Mouse (Mus musculus) urinary bladder, postnatal 10 days (tissue): ENCODE data around the gene Retreg1.
"Not testable (repeated sequence)": the region's sequence is repeated elsewhere in the genome, so short reads cannot be mapped to it uniquely, and the experiment has no call there.

Source experiments
- DNase-seq: peaks from one replicate; pipeline ENCODE4 v3.0.0; 2022; ENCODE audit warnings: low spot score

Retreg1 gene

DNA sequence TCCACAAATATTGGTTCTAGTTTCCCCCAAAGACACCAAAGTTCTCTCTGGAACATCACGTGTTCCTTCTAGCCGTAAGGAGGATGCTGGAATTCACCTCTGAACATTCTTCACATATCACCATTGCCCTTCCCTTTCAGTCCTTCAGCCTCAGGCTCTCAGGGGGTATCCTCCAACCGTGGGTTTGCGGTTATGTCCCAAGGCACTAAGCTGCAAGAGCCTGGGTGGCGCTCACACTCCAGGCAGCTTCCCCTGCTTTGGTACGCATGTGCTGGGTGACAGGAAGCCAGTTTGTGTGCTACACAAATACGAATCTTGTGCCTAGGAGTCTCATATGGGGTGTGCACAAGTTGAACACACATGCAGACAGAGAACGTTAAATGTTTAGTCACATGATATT is 104.4 kb downstream of the Retreg1 start:
- DNase-seq, result no peak

- no peak for DNase-seq
Measured at GRCm38 (mm10) chr15:25948257-25949223, 105.6 kb downstream of the Retreg1 start.

DNA sequence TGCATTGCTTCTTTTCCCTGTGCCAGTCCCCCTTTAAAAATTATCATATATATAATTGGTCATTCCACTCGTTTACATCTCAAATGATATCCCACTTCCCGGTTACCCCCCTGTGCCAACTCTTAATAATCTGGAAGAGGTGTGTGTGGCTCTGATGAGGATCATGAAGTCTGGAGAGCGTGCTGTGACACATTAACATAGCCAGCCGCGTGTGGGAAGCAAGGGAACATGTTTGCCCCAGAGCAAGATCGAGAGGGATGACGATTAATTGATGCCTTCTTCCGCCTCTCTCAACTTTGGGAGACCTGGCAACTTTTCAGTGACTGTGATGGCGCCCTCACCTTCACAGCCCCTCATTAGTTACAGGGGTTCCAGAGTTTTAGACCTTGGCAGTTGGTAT is 106.7 kb downstream of the Retreg1 start:
- DNase-seq, result no peak

DNA sequence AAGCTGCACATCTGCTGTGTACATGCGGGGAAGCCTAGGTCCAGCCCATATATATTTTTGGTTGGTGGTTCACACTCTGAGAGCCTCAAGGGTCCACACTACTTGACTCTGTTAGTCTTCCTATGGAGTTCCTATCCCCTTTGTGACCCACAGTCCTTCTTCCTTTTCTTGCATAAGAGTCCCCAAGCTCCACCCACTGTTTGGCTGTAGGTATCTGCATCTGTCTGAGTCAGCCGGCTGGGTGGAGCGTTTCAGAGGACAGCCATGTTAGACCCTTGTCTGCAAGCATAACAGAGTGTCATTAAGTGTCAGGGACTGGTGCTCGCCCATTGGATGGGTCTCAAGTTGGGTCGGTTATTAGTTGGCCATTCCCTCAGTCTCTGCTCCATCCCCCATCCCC is 107.6 kb downstream of the Retreg1 start:
- no peak for DNase-seq

DNA sequence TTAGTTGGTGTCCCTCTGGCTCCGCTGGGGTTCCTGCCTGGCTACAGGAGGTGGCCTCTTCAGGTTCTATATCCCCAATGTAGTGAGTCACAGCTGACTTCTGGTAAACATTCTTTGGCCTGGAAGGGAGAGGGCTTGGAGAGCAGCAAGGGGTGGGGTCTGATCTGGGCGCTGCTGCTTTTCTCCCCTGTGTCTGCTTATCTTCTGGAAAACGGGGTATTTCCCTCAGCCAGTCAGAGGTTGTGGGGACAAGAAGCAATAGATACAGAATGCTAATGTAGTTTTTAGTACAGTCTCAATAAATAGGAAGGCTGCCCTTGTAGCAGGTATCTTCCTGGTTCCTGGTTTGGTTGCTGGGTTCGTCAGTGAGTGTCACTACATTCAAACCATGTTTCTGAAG is 108.1 kb downstream of the Retreg1 start:
- DNase-seq, result no peak

GRCm38 (mm10) chr15:25956001-25956400 is 113.0 kb downstream of the Retreg1 start:
- no peak for DNase-seq

GRCm38 (mm10) chr15:25956422-25957117 is 113.6 kb downstream of the Retreg1 start:
- no peak for DNase-seq

DNA sequence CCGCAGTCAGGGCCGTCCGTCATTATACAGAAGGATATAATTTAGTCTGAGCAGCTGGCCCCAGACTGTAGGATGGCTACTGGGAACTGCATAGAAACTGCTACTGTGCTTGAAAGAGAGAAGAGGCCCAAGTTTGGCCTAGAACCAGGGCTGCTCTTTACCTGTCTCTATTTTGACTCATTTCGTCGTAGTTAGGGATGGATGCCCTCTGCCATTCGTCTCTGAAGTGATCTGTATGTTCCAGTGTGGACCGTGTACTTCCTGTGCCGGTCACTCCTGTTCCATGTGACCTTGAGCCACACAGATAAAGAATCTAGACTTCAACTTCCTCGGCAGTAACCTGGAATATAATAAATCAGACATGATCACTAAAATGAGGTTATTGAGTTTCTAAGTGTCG is 114.7 kb downstream of the Retreg1 start:
- DNase-seq, result no peak

GRCm38 (mm10) chr15:25959375-25959774 is 116.4 kb downstream of the Retreg1 start:
- no peak for DNase-seq

GRCm38 (mm10) chr15:25960231-25960630 is 117.3 kb downstream of the Retreg1 start:
- no peak for DNase-seq

DNA sequence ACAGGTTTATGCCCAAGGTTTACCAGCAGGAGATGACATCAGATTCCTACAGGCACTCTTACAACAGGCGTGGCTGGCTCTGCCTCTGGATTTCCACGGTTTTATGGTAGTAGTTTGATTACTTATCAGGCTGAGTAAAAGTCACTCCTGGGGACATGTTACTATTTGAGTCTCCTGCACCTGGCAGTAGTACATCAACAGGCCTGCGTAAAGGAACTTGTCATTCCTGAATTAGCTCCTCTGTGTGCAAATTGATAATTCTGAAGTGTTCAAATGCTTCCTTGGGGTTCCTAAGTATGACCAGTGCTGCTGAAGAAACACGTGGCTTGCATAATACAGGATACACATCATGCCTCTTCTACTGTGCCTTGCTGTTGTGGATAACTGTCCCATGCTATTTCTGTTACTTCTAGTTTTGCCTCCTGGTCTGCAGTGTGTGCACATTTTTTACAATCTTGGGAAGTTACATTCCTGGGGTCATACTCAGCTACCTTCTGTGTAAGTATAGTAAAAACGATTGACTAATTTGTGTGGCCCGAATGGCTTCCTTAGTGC is 123.3 kb downstream of the Retreg1 start:
- no peak for DNase-seq

GRCm38 (mm10) chr15:25971596-25971995 is 128.6 kb downstream of the Retreg1 start:
- no peak for DNase-seq

- DNase-seq, result no peak
Measured at GRCm38 (mm10) chr15:25972758-25973157, 129.8 kb downstream of the Retreg1 start.

DNA sequence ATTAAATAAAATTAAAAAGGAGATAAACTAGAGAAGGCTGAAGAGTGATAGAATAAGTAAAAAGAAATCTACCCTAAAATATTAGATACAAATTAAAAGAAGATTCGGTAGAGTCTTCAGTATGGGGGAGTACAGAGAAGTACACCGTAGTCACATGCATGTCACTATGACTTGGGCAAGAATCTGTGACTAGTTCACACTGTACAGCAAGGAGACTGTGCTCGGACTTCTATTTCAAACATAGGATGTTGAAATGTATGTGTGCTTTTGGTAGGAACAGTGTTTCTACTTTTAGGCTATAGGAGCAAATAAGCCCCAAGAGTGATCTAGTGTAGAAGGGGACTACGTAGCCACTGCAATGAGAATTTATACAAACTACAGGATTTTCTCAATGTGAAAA is 131.4 kb downstream of the Retreg1 start:
- no peak for DNase-seq

- DNase-seq, result no peak
Measured at GRCm38 (mm10) chr15:25975810-25976209, 132.8 kb downstream of the Retreg1 start.

GRCm38 (mm10) chr15:25983614-25984013 is 140.6 kb downstream of the Retreg1 start:
- not testable (repeated sequence) for DNase-seq

DNA sequence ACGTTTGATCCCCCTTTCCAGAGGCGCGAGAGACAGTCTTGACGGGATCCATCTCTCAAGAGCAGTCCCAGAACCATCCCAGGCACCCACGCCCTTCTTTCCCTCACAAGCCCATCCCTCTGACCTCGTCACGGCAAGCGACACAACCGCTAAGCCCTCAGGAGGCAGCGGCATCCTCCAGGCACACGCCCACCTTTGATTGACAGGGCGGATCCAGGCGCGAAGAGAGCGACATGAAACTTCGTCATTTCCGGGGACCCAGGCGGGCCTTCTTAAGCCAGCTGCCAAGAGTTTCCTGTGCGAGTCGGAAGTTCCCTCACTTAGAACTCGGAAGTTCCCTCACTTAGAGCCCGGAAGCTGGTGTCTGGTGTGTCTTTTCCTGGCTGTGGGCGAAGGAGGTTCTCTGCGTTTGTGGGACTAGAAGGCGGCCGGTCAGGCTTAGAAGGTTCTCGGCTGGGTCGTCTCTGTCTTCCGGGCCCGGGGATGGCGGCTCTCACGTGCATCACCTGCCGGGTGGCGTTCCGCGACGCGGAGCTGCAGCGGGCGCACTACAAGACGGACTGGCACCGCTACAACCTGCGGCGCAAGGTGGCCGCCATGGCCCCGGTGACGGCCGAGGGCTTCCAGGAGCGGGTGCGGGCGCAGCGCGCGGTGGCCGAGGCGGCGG is 141.2 kb downstream of the Retreg1 start, which contains the start of gene Zfp622:
Gene Zfp622, plus strand, starts transcription at position 300 of the 667 bp plus-strand sequence.
- DNase-seq, result peak; percentile 75

GRCm38 (mm10) chr15:25984734-25985492 is 141.9 kb downstream of the Retreg1 start:
- DNase-seq, result no peak

DNA sequence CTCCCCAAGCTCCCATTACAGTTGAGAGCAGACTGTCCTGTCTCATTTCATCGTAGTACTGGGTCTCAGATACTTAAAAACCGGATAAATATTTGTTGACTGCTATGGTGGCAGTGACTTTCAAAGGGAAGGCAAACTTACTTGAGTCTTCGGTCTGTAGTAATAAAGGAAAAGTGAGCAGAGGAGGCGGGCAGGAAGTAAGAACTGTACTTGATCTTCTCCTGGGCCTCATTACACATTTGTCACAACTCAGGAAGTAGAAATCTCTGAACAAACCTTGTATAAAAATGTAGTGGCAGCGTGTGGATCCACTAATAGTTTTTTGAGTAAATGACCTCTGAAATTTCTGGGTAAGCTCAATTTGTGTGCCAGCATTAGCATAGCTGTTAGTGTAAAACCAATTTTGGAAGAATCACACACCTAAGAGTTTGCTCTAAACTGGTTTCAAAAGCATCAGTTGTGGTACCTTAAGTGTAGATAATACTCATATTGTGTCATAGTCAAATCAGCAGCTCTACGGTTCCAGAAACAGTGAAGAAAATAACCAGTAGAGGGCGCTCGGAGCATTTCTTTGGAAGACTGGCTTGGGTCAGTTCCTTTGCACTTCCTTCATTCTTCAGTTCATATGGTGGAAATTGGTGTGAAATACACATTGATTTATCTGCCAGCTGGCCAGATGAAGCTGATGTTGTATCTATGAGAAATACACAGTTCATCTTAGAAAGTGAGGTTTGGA is 150.2 kb downstream of the Retreg1 start:
- DNase-seq, result no peak

- DNase-seq, result no peak
Measured at GRCm38 (mm10) chr15:25995521-25995920, 152.5 kb downstream of the Retreg1 start.

GRCm38 (mm10) chr15:25999545-25999944 is 156.6 kb downstream of the Retreg1 start:
- DNase-seq, result not testable (repeated sequence)
